Comparison of ENCODE assay signal across 8 mouse cellular contexts in the genomic region with DNA sequence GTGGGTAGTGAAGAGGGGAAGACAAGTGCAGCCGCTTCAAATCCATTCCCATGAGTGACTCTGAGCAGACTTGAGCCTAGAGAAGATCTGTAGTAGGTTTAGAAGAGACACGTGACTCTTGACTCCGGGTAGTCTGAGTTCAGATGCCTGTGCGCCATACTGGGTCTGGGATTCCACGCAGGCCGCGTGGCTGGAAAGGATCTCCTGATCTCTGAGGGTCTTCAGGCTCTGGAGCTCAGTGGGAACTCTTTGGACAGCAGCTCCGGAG. TPM values are rescaled to one million over a fixed set of nuclear protein-coding genes. Genes with fewer than 3 reads are reported as not detected.
A peak's percentile ranks its signal among the peaks of the same experiment; 100 is the strongest.
DNase-seq lines count a peak whose midpoint lies in the region; ATAC-seq and TF ChIP-seq lines count a peak whose summit lies in the region.

No protein-coding gene starts in this region.

- ATAC-seq in forebrain, postnatal 0 days = peak; percentile 40; the same call in 1 of the 2 replicates
- ATAC-seq in megakaryocyte, adult 5-6 weeks (ENCODE audit: poor library complexity, severe bottlenecking) = peak; percentile 11; the same call in 1 of the 2 replicates

- no peaks in the 10 kb centered on the region for H3K9me3 ChIP-seq in ES-Bruce4 (replicated peaks; ENCODE audit: control insufficient read depth, insufficient read depth, low read length, poor library complexity, severe bottlenecking)
- H3K9me3 ChIP-seq in forebrain, postnatal 0 days (ENCODE audit: low read length) = no peaks in the 10 kb centered on the region

- peak overlapping the region; percentile 61 for H3K4me3 ChIP-seq in ES-Bruce4 (ENCODE audit: low read depth, low read length)
- peak overlapping the region; percentile 48 for H3K4me3 ChIP-seq in forebrain, postnatal 0 days (ENCODE audit: low read depth, low read length)

- intact Hi-C loops in left cerebral cortex, postnatal 10 days (cut with DNase I) = no loop called here

- H3K4me1 ChIP-seq in ES-Bruce4 (ENCODE audit: control insufficient read depth, insufficient read depth, low read length) = peaks cover 9% of the 10 kb centered on the region
- peaks cover 12% of the 10 kb centered on the region for H3K4me1 ChIP-seq in forebrain, postnatal 0 days (ENCODE audit: insufficient read depth)

- no peak overlapping the region for H3K27ac ChIP-seq in ES-Bruce4 (ENCODE audit: insufficient read depth, low read length)
- no peak overlapping the region for H3K27ac ChIP-seq in forebrain, postnatal 0 days (ENCODE audit: low read depth, low read length)

- TF ChIP-seq POLR2A in ES-Bruce4 (IDR thresholded peaks at IDR 0.05; ENCODE audit: insufficient read depth, low read length) = no peak

- peak; percentile 45 for DNase-seq in cerebellum, adult 9-10 months
- DNase-seq in cerebellum, adult 11 months = no peak
- DNase-seq in forebrain, postnatal 0 days = peak; percentile 35
- no peak for DNase-seq in spleen, postnatal 14 days (ENCODE audit: low spot score in 2 of 2)
- DNase-seq in frontal cortex, adult 2 months (ENCODE audit: extremely low spot score in 1 of 2, low spot score in 1 of 2) = no peak
- DNase-seq in left cerebral cortex, postnatal 10 days (ENCODE audit: extremely low spot score in 1 of 2, low spot score in 2 of 2) = no peak

- H3K4me2 ChIP-seq in forebrain, postnatal 0 days (ENCODE audit: low read depth) = peak overlapping the region; percentile 98

- no peaks in the 10 kb centered on the region for H3K36me3 ChIP-seq in ES-Bruce4 (ENCODE audit: control insufficient read depth, insufficient read depth, low read length, poor library complexity, severe bottlenecking)
- no peaks in the 10 kb centered on the region for H3K36me3 ChIP-seq in forebrain, postnatal 0 days (ENCODE audit: insufficient read depth)

- TF ChIP-seq EP300 in ES-Bruce4 (IDR thresholded peaks at IDR 0.05; ENCODE audit: insufficient read depth, low read depth, low read length) = no peak

- H3K9ac ChIP-seq in ES-Bruce4 (ENCODE audit: low read depth, poor library complexity, severe bottlenecking) = peak overlapping the region; percentile 14
- 0 out of 2 replicates have a peak overlapping the region, but pooled peaks have one; percentile 60 for H3K9ac ChIP-seq in forebrain, postnatal 0 days

- no peaks in the 10 kb centered on the region for H3K27me3 ChIP-seq in ES-Bruce4 (ENCODE audit: control insufficient read depth, insufficient read depth, low read length, poor library complexity, severe bottlenecking)
- H3K27me3 ChIP-seq in forebrain, postnatal 0 days (ENCODE audit: insufficient read depth, low read length) = no peaks in the 10 kb centered on the region

- 6% methylated on average over 8 of the region's 8 CpGs for WGBS in forebrain, postnatal 0 days

- TF ChIP-seq CTCF in ES-Bruce4 (IDR thresholded peaks at IDR 0.05; ENCODE audit: low read depth, low read length) = no peak
- no peak for TF ChIP-seq CTCF in forebrain, postnatal 0 days (IDR thresholded peaks at IDR 0.05; ENCODE audit: low read depth)

RNA-seq across cellular contexts. Expression of a gene that starts 53.5 kb away (rescaled TPM):
- polyA plus RNA-seq in ES-Bruce4 (2011; ENCODE audit: insufficient read depth, insufficient read length, low read depth, missing spikeins) = 75.6 and 83.8 TPM in 2 replicates
- 13.5 and 22.5 TPM in 2 replicates for total RNA-seq in forebrain, postnatal 0 days (2014; rRNA removed)
- polyA plus RNA-seq in forebrain, postnatal 0 days (2015; fragmentation: Nextera tagmentation; extraction: Ambion mirVana) = 2.3 and 3.3 TPM in 2 replicates
- 0.18 TPM in 1 of 2 replicates, not detected in the other for total RNA-seq in megakaryocyte, adult 5-6 weeks (2015)
- 0.04 and 0.08 TPM in 2 replicates for total RNA-seq in megakaryocyte, adult 5-6 weeks (2017)
- polyA plus RNA-seq in frontal cortex, adult 2 months (2012; rRNA removed) = 7.1 and 9.5 TPM in 2 replicates
- total RNA-seq in left cerebral cortex, postnatal 10 days (2021) = 10 to 100 TPM; 18.3 to 18.5 TPM

Comparison
In these comparisons a context has a peak if more than half of its experiments do, and no peak if none do; other contexts are left out.
1. DNase-seq: peak in cerebellum, adult 9-10 months (single experiment) and forebrain, postnatal 0 days (single experiment); none in cerebellum, adult 11 months (single experiment), spleen, postnatal 14 days (0 of 2), frontal cortex, adult 2 months (0 of 2) and left cerebral cortex, postnatal 10 days (0 of 2).
2. RNA of a gene that starts 53.5 kb away (total RNA-seq): 13.5 to 22.5 TPM in forebrain, postnatal 0 days and 18.3 to 18.5 TPM in left cerebral cortex, postnatal 10 days; 0.04 to 0.18 TPM in megakaryocyte, adult 5-6 weeks; every median in the first group is over 10 times any median in the second.